Mouse (Mus musculus) cerebellum, postnatal 36 days (tissue): Measurements from ENCODE around the gene Axin2.
A peak's percentile ranks its signal among the peaks of the same experiment; 100 is the strongest.

Experiments
- DNase-seq, 2 experiments: peaks; one replicate each; pipeline ENCODE4 v3.0.0; 2021 to 2022; ENCODE audit warnings: mixed read lengths in 2 of 2

Axin2 gene

DNA sequence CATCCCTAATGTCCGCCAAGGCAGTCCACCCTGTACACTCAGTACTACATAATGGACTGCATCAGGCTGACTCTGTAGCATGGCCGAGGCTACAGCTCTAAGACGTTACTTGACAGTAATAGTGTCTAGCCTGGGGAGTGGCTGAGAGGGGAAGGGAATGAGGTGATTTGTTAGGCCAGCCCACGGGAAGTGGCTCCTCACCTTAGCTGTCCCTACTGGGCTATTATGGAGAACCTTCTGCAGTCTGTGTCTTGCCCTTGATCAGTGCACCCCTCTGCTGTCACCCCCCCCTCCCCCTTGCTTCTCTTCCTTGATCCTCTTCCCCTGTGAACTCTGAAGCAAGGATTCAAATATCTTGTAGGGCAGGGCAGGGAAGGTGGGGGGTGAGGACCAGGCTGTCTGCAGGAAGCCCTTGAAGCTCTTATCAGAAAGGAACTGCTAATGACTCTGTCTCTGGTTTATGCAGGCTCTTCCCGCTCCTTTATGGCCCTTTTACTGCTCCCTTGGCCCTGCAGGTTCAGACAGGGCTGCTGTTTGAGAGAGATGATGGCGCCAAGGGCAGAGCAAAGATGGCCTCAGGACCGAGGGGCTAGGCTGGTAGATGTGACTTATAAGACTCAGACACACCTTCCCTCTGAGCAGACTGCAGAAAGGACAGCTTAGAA, 13.4 kb upstream of the Axin2 start:
- DNase-seq, result no peak

DNA sequence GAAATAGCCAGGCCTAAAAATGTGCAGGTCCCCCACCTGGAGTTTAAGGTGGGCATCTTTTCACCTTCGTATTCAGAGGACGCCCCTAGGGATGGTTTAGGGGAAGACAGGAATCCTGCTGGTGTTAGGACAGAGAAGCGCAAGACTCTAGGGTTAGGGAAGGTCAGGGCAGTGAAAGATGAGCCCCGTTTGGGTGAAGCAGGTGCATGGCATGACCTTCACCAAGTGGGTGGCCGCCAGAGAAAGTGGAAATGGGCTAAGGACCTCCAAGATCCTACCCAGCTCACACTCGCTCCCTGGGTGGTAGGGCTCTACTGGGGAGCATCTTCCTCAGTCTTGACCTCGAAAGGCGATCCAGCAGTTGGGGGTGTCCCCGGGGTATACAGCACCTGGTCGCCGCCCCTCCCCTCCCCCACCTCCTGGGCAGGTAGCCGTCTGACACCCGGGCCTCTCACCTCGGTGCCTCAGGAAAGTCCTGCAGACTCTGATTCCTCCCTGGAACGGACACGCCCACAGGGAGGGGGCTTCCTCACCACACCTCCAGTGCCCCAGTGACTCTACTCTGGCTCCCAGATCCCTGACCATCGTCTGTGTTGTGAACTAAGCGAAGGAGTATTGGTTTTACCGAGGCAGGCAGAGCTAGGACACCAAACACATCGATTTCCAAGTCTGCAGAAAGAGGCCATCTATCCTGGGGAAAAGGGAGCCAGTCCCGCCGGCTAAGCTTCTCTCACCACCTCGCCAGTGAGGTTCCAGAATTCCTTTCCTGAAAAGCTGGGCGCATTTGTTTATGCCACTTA, 10.6 kb upstream of the Axin2 start:
- no peak for DNase-seq

- no peak for DNase-seq
Measured at GRCm38 (mm10) chr11:108910328-108910886, 9.7 kb upstream of the Axin2 start.

DNA sequence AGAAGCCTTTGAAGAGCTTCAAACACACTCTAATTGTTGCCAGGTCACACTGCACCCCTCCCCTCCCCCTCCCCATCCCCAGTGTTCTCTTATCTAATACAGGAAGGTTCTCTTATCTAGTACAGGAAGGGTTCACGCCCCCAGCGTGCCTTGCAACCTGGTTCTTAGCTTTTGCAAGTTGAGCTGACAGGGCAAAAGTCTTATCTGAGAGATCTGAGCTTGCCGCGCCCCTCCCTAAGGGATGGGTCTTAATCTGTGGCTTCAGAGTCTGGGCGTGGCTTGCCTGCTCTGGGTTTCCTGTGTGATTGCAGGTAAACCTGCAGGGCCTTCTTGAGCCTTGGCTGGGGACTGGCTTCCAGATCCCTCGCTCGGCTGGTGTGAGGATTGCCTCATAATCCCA, 9.2 kb upstream of the Axin2 start:
- DNase-seq, result no peak

- no peak for DNase-seq
Measured at GRCm38 (mm10) chr11:108912174-108912573, 8.0 kb upstream of the Axin2 start.

DNA sequence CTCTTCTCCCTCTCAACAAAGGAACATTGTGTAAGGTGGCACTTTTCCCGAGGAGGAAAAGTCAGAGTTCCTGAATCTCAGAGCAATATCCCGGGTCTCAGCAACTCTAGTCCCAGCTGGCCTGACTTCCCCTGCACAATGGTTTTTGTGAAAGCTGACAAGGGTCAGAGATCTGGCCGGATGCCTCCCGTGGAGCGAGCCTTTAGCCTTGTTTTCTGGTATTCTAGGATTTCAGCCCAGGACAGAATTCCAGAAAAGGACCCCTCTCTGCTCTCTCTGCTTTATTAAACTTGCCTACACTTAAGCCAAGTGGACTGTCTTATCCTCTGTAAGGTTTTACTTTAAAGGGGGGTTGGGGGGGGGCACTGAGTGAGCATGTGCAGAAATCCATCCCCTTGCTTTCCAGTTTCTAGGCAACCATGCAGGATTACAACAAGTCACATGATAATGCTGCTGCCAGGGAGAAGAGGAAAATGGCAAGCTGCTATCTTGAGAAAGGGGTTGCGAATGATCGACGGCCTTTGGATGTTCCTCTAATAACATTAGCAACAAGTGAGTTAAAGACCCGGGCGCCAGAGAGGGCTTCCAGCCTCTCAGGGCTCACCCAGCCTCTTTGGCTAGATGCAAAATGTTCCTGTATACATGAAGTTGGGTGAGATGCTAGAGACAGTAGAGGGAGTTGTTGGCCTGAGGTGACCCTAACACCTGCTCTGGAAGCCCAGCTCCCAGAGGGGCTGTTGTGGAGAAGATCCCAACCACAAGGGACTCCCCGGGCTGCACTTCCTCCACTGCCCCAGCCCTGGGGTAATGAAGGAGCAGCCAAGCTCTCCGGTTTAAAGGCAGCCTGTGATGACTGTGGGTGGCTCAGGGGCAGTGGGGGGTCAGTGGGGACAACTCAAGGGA, 2.5 kb upstream of the Axin2 start:
- DNase-seq, result no peak

DNA sequence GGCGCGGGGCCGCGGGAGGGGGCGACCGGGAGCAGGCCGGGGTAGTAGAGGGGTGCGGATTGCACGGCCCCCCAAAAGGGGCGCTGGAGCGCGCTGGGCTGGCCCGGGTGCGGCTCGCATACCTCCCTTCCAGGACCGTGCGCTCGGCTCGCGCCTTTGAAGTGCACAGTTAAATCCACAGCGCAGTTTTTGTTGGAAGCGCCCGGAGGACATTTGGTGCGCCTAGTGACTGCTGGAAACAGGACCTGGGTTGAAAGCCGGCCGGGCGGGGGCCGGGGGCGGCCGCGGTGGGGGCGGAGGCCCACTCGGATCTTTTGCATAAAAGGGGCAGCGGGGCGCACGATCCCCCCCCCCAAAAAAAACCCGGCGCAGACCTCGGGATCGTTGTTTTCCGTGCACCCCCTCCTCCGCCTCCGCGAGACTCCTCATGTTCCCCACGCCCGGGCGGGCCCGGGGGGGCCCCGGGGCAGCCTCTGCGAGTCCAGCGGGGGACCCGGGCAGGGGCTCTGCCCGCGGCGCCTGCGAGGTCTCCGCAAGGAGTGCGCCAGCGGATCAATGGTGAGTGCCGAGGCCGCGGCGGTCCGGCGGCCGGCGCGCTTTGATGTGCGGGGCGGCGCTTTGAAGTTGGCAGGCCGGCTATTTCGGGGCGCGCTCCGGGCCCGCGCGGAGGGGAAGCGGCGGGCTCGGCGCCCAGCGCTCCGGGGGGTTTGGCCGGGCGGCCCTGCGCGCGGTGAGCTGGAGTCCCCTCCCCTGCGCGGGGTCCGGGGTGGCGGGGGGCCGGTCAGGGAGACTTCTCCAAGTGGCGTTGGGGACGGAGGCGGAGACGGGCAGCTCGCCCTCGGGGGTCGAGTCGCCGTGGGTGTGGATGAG, 722 bp downstream of the Axin2 start:
- peak; percentile 81 to 83 for DNase-seq

GRCm38 (mm10) chr11:108921506-108922455, 1.6 kb downstream of the Axin2 start:
- peak; percentile 41 to 53 for DNase-seq

GRCm38 (mm10) chr11:108922511-108923187, 2.5 kb downstream of the Axin2 start:
- DNase-seq, result no peak

- DNase-seq, result no peak
Measured at GRCm38 (mm10) chr11:108923188-108923575, 3.0 kb downstream of the Axin2 start.

DNA sequence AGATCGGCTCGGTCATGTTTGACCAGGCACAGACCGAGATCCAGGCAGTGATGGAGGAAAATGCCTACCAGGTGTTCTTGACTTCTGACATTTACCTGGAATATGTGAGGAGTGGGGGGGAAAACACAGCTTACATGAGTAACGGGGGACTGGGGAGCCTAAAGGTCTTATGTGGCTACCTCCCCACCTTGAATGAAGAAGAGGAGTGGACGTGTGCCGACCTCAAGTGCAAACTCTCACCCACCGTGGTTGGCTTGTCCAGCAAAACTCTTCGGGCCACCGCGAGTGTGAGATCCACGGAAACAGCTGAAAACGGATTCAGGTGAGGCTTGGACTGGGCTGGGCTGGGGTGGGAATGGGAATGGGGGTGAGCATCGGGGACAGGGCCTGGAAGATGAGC, 3.6 kb downstream of the Axin2 start:
- DNase-seq, result no peak

- no peak for DNase-seq
Measured at GRCm38 (mm10) chr11:108924346-108924745, 4.2 kb downstream of the Axin2 start.

GRCm38 (mm10) chr11:108925202-108925601, 5.1 kb downstream of the Axin2 start:
- peak; percentile 85 to 86 for DNase-seq

GRCm38 (mm10) chr11:108925826-108926225, 5.7 kb downstream of the Axin2 start:
- DNase-seq, result no peak

DNA sequence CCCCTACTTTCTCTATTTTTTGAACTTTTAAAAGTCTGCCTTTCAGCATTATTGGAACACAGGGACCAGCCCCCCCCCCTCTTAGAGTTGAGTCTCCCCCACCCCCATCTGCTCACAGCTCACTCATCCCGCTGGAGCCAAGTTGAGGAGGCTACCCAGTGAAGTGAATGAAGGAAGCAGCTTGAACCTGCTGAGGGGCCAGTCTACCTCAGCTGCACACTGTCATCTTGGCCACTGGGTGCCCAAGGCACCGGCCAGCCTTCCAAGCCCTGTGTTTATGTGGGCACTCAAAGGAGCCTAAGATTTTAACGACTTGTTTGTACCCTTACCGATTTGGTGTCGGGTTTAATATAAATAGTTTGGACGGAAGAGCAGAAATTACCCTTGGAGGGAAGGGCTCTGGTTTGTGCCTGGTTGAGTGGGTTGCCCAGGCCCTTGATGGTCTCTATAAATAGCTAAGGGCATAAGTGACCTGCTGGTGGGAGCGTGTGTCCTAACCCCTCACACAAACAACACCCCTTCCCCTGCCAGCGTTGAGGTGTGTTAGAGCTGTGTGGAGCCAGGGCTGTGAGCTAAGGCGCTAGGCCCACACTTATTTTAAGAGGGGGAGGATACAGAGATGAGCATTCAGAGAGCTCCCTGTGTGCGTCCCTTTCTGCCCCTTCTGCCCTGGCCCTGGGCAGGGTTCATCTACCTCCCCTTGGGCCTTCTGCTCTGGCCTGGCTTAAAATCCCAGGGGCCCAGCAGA, 6.4 kb downstream of the Axin2 start:
- DNase-seq, result no peak

DNA sequence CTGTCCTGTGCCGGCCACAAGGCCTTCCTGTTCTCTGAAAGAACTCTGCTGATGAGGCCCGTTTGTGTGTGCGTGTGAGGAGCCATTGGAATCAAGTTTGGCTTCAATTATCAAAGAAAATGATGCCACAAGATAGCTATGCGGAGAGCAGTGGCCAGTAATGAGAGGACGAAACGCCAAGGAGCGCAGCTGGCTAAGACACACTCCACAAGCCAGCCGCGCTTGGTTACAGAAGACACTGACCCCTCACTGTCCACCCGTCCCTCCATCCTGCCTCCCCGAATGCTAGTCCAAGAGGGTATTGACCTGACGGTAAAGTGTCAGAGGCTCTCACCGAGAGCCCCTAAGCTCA, 6.9 kb downstream of the Axin2 start:
- no peak for DNase-seq

- no peak for DNase-seq
Measured at GRCm38 (mm10) chr11:108928096-108928495, 7.9 kb downstream of the Axin2 start.

DNA sequence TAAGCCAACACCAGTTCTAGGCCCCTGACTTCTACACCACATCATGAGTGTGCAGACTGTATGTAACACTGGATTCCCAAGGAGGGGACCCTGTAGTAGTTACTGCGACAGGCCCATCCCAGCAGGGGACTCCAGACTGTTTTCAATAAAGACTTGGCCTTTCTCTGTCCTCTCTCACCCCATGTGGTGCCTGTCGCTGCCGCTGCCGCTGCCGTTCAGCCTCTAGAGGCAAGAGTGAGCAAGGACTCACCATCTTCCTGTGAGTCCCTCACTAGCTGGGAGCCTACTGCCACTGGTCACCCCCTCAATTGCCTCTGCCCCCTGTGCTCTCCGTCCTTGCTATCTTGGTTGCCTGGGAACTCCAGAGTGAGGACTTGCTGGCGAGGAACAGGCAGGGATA, 8.6 kb downstream of the Axin2 start:
- no peak for DNase-seq

- DNase-seq, result no peak
Measured at GRCm38 (mm10) chr11:108929176-108929575, 9.0 kb downstream of the Axin2 start.

DNA sequence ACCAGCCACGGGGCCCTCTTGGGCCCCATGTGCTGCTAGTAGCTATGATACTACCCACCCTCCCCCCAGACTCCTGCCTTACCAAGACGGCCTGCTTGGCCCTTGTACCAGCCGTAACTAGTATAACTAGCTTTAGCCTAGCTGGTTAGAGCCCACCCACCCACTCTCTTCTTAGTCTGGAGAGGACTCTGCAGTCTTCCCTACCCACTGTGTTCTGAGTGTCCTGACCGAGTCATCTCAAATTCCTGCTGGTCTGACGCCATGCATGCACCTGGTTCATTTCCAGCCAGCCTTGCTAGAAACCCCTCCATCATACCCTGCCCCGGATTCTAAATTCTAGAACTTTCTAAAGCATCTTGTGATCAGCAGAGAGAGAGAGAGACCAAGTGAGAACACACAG, 9.6 kb downstream of the Axin2 start:
- DNase-seq, result no peak
